Mouse (Mus musculus): ENCODE results near the gene Sp1. TPM values are rescaled to one million over a fixed set of nuclear protein-coding genes. Genes with fewer than 3 reads are reported as not detected.

Sp1 gene
- polyA plus RNA-seq, 1 experiment from 2014 or later = 16.9 TPM

DNA sequence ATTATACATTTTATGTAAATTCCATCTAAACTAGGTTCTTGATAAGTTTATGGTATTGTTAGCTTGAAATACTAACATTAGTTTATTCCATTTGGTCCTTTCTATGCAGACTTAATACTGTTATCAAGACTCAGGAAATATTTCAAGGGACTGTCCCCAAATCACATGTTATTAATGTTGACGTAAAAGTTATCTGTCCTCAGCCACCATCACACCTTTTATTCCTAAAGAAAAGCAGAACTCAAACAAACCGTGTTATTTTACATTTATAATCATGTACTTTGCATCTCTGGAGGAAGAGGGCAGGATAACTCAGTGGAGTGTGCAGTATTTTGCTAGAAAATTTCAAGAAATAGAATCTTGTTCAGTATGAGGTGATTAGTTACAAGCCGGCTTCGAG lies 27.2 kb downstream of the Sp1 start:
- Histone ChIP-seq H3K9me3 (ENCODE audit: control insufficient read depth, low read depth, low read length) (no peaks in the 10 kb centered on the region), H3K4me1 (ENCODE audit: control insufficient read depth, insufficient read depth, low read length) (no peaks in the 10 kb centered on the region), H3K27me3 (ENCODE audit: control insufficient read depth, insufficient read depth, low read length) (no peaks in the 10 kb centered on the region), H3K27ac (ENCODE audit: low read length) (no peak overlapping the region), H3K4me3 (ENCODE audit: low read depth, low read length) (no peak overlapping the region), H3K4me2 (replicated peaks; ENCODE audit: low read depth, low read length) (no peak overlapping the region), H3K9ac (replicated peaks; ENCODE audit: low read depth, low read length) (no peak overlapping the region), H3K36me3 (ENCODE audit: control insufficient read depth, insufficient read depth, low read length) (peaks cover 46% of the 10 kb centered on the region)
- no peak for ATAC-seq (ENCODE audit: insufficient number of reproducible peaks, insufficient read depth, low FRiP score, low read depth)
- 91% methylated on average over 4 of the region's 4 CpGs for whole genome bisulfite sequencing

DNA sequence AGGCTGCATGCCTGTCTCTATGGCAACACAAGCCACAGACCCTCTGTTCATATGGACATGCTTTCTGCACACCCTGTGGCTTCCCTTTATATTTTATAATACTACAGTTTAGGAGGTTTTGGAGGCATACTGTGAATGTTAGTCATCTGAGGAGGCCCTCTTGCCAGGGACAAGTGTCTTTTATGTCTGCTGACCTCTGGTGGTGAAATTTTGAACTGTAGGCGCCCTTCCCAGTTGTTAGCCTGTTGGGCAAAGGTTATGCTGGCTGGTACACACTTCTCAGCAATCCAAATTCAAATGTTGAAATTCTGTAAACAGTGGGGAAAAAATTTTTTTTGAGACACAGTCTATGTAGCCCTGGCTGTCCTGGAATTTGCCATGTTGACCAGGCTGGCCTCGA lies 36.5 kb downstream of the Sp1 start:
- H3K9me3 ChIP-seq (ENCODE audit: control insufficient read depth, low read depth, low read length) = no peaks in the 10 kb centered on the region
- no peak overlapping the region for H3K4me3 ChIP-seq (ENCODE audit: low read depth, low read length)
- no peak; the same call in 1 of the 2 replicates for ATAC-seq (ENCODE audit: insufficient number of reproducible peaks, insufficient read depth, low FRiP score, low read depth)
- no peaks in the 10 kb centered on the region for H3K27me3 ChIP-seq (ENCODE audit: control insufficient read depth, insufficient read depth, low read length)
- no peak overlapping the region for H3K4me2 ChIP-seq (replicated peaks; ENCODE audit: low read depth, low read length)
- no peak overlapping the region for H3K9ac ChIP-seq (replicated peaks; ENCODE audit: low read depth, low read length)
- H3K4me1 ChIP-seq (ENCODE audit: control insufficient read depth, insufficient read depth, low read length) = no peaks in the 10 kb centered on the region
- WGBS = 50% methylated on average over 2 of the region's 2 CpGs
- H3K36me3 ChIP-seq (ENCODE audit: control insufficient read depth, insufficient read depth, low read length) = no peaks in the 10 kb centered on the region
- H3K27ac ChIP-seq (ENCODE audit: low read length) = no peak overlapping the region

DNA sequence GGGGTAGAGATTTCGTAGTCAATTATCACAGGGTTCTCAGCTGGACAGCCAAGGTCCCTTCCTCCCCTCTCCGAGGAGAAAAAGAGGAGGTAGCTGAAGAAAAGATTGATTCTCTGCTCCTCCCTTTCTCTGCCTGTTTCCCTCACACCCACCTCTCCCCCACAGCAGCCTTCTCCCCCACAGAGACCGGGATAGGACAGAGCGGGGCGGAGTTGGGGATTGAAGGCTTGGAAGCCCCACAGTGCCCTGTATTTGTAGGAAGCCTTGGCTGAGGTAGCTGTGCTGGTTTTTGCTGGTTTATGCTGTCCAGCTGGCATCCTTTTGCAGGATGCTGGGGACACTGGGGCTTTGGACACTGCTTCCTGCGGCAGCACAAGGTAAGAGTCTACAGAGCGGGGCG lies 39.2 kb downstream of the Sp1 start, which contains the start of gene Amhr2:
Gene Amhr2 (plus strand): TSS at position 222 of the 400 bp plus-strand sequence.
- Histone ChIP-seq H3K27ac (ENCODE audit: low read length) (no peak within 1 kb of the TSS), H3K36me3 (ENCODE audit: control insufficient read depth, insufficient read depth, low read length) (no peaks in the 10 kb centered on the region), H3K4me2 (replicated peaks; ENCODE audit: low read depth, low read length) (no peak within 1 kb of the TSS), H3K4me1 (ENCODE audit: control insufficient read depth, insufficient read depth, low read length) (no peaks in the 10 kb centered on the region), H3K4me3 (ENCODE audit: low read depth, low read length) (no peak within 1 kb of the TSS), H3K27me3 (ENCODE audit: control insufficient read depth, insufficient read depth, low read length) (no peaks in the 10 kb centered on the region), H3K9ac (replicated peaks; ENCODE audit: low read depth, low read length) (no peak within 1 kb of the TSS; the same call in 1 of the 2 replicates), H3K9me3 (ENCODE audit: control insufficient read depth, low read depth, low read length) (no peaks in the 10 kb centered on the region)
- WGBS = 56% methylated on average over 8 of the region's 8 CpGs
- ATAC-seq (ENCODE audit: insufficient number of reproducible peaks, insufficient read depth, low FRiP score, low read depth) = no peak

DNA sequence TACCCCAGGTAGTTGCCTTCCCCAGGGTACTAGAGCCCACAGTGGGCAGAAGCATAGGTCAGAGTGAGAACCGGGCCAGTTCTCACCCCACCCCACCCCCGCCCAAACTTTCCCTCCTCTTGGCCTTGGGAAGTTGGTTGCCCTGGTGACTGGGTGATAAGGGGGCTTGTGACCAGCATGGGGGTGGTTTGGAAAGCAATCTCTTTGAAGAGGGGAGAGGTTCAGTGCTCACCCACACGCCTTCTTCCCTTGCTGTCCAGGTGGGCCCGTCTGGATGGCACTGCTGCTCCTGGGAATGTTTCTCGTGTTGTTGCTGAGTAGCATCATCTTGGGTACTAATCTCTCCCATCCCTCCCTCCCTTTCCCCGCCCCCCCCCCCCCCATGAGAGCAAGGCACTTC lies 40.5 kb downstream of the Sp1 start:
- Histone ChIP-seq H3K27ac (ENCODE audit: low read length) (no peak overlapping the region), H3K9ac (replicated peaks; ENCODE audit: low read depth, low read length) (no peak overlapping the region), H3K36me3 (ENCODE audit: control insufficient read depth, insufficient read depth, low read length) (no peaks in the 10 kb centered on the region), H3K4me3 (ENCODE audit: low read depth, low read length) (no peak overlapping the region), H3K4me1 (ENCODE audit: control insufficient read depth, insufficient read depth, low read length) (no peaks in the 10 kb centered on the region), H3K27me3 (ENCODE audit: control insufficient read depth, insufficient read depth, low read length) (no peaks in the 10 kb centered on the region), H3K4me2 (replicated peaks; ENCODE audit: low read depth, low read length) (no peak overlapping the region), H3K9me3 (ENCODE audit: control insufficient read depth, low read depth, low read length) (no peaks in the 10 kb centered on the region)
- WGBS = 26% methylated on average over 6 of the region's 6 CpGs
- no peak for ATAC-seq (ENCODE audit: insufficient number of reproducible peaks, insufficient read depth, low FRiP score, low read depth)

DNA sequence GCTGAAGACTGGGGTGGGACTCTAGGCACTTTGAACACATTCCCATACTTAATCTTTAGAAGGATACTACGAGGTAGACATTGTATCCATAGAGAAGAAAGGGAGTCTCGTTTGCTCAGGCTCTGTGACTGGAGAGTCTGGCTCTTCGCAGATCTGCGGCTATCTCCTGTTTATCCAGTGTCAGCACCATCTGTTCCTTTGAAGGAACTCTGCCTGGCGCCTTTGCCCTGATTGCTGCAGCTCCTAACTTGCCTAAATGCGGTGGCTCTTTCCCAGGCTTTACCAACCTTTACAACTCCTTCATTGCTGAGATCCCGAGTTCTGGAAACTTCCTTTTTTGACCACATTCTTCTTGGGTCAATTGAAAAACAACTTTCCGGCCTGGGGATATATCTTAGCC lies 43.4 kb downstream of the Sp1 start:
- H3K4me1 ChIP-seq (ENCODE audit: control insufficient read depth, insufficient read depth, low read length) = 0 out of 2 replicates have a peak, but pooled peaks cover 2% of the 10 kb centered on the region
- no peak overlapping the region for H3K4me2 ChIP-seq (replicated peaks; ENCODE audit: low read depth, low read length)
- H3K9me3 ChIP-seq (ENCODE audit: control insufficient read depth, low read depth, low read length) = no peaks in the 10 kb centered on the region
- no peaks in the 10 kb centered on the region for H3K36me3 ChIP-seq (ENCODE audit: control insufficient read depth, insufficient read depth, low read length)
- no peaks in the 10 kb centered on the region for H3K27me3 ChIP-seq (ENCODE audit: control insufficient read depth, insufficient read depth, low read length)
- 52% methylated on average over 8 of the region's 8 CpGs for WGBS
- ATAC-seq (ENCODE audit: insufficient number of reproducible peaks, insufficient read depth, low FRiP score, low read depth) = no peak
- no peak overlapping the region for H3K9ac ChIP-seq (replicated peaks; ENCODE audit: low read depth, low read length)
- no peak overlapping the region for H3K27ac ChIP-seq (ENCODE audit: low read length)
- no peak overlapping the region for H3K4me3 ChIP-seq (ENCODE audit: low read depth, low read length)

DNA sequence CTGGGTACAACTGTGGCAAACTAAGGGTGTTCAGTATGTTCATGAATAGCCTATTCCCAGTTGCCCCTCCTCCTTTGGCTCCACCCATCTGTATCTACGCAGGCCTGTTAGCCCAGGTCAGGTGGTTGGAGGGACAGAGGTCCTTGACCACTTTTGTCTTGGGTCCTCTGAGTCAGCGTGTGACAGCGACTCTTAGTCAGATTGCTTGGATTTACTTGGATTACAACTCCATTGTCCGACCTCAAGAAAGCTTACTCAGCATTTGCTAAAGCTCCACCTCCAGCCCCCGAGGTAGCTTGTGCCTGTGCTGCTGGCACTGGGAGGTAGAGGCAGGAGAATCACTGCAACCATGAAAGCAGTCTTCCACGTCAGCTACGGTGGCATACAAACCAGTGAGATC lies 45.0 kb downstream of the Sp1 start:
- H3K9me3 ChIP-seq (ENCODE audit: control insufficient read depth, low read depth, low read length) = no peaks in the 10 kb centered on the region
- H3K4me3 ChIP-seq (ENCODE audit: low read depth, low read length) = no peak overlapping the region
- no peak overlapping the region for H3K27ac ChIP-seq (ENCODE audit: low read length)
- no peaks in the 10 kb centered on the region for H3K36me3 ChIP-seq (ENCODE audit: control insufficient read depth, insufficient read depth, low read length)
- H3K4me2 ChIP-seq (replicated peaks; ENCODE audit: low read depth, low read length) = no peak overlapping the region
- no peak for ATAC-seq (ENCODE audit: insufficient number of reproducible peaks, insufficient read depth, low FRiP score, low read depth)
- no peaks in the 10 kb centered on the region for H3K27me3 ChIP-seq (ENCODE audit: control insufficient read depth, insufficient read depth, low read length)
- no peak overlapping the region for H3K9ac ChIP-seq (replicated peaks; ENCODE audit: low read depth, low read length)
- 37% methylated on average over 7 of the region's 7 CpGs for WGBS
- H3K4me1 ChIP-seq (ENCODE audit: control insufficient read depth, insufficient read depth, low read length) = 0 out of 2 replicates have a peak, but pooled peaks cover 2% of the 10 kb centered on the region

DNA sequence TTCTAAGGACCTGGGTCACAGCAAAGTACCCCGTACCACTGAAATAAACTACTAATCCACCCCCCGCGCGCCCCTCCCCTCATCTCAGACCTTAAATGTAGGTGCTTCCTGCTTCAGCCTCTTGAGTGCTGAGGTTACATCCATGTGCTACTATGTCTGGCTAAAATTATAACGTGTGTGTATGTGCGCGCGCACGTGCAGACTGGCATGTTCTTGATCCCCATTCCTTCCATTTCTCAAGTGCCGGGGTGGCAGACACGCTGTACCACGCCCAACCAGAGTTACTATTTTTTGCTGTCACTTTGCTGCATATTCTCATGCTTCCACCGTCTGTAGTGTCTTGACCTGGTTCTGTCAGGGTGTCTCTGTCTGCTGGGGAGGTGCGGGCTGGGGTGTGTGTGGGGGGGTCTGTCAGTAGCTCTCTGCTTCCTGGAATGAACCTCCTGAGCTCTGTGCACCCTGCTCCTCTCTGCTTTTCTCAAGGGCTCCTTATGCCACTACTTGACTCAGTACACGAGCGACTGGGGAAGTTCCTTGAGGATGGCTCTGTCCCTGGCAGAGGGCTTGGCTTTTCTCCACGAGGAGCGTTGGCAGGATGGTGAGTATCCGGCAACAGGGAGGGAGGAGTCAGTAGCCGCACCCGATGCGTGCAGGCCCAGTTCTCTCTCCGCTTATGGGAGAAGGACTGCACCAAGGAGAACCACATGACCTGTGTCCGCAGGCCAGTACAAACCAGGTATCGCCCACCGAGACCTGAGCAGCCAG lies 45.9 kb downstream of the Sp1 start:
- 78% methylated on average over 26 of the region's 26 CpGs for WGBS
- Histone ChIP-seq H3K4me1 (ENCODE audit: control insufficient read depth, insufficient read depth, low read length) (0 out of 2 replicates have a peak, but pooled peaks cover 2% of the 10 kb centered on the region), H3K27me3 (ENCODE audit: control insufficient read depth, insufficient read depth, low read length) (no peaks in the 10 kb centered on the region), H3K4me2 (replicated peaks; ENCODE audit: low read depth, low read length) (no peak overlapping the region), H3K9ac (replicated peaks; ENCODE audit: low read depth, low read length) (no peak overlapping the region), H3K27ac (ENCODE audit: low read length) (no peak overlapping the region), H3K36me3 (ENCODE audit: control insufficient read depth, insufficient read depth, low read length) (no peaks in the 10 kb centered on the region), H3K4me3 (ENCODE audit: low read depth, low read length) (no peak overlapping the region), H3K9me3 (ENCODE audit: control insufficient read depth, low read depth, low read length) (no peaks in the 10 kb centered on the region)
- ATAC-seq (ENCODE audit: insufficient number of reproducible peaks, insufficient read depth, low FRiP score, low read depth) = no peak

DNA sequence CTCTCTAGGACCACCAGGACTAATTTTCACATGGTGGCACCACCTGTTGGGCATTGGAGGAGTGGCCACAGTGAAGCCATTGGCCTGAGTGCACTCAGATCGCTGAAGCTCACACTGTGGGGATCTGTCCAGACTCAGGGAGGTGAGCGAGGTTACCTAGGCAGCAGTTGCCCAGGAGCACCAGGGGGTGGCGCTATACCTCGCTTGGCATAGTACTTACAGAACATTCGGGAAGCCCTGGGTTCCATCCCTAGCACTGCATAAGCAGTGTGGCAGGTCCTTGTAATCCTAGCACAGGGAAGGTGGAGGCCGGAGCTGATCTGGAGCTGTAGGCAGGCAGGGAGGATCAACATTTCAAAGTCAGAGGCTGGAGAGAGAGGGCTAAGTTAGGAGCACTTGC lies 50.0 kb downstream of the Sp1 start:
- WGBS = 36% methylated on average over 6 of the region's 6 CpGs
- Histone ChIP-seq H3K4me3 (ENCODE audit: low read depth, low read length) (no peak overlapping the region), H3K27ac (ENCODE audit: low read length) (no peak overlapping the region), H3K27me3 (ENCODE audit: control insufficient read depth, insufficient read depth, low read length) (no peaks in the 10 kb centered on the region), H3K36me3 (ENCODE audit: control insufficient read depth, insufficient read depth, low read length) (no peaks in the 10 kb centered on the region), H3K9ac (replicated peaks; ENCODE audit: low read depth, low read length) (no peak overlapping the region), H3K4me1 (ENCODE audit: control insufficient read depth, insufficient read depth, low read length) (0 out of 2 replicates have a peak, but pooled peaks cover 6% of the 10 kb centered on the region), H3K4me2 (replicated peaks; ENCODE audit: low read depth, low read length) (no peak overlapping the region), H3K9me3 (ENCODE audit: control insufficient read depth, low read depth, low read length) (no peaks in the 10 kb centered on the region)
- ATAC-seq (ENCODE audit: insufficient number of reproducible peaks, insufficient read depth, low FRiP score, low read depth) = no peak

Data from stomach, embryonic 14.5 days (tissue).